Mouse (Mus musculus) spleen, adult 2 months (tissue): ENCODE results near the gene Itpr1.

Source experiments
- CTCF ChIP-seq: fragments of 200-500 bp; IDR thresholded peaks from 2 replicates; pipeline ENCODE4 v1.5.1; 2011; ENCODE audit warnings: mild to moderate bottlenecking, inconsistent platforms; ENCODE audit not compliant: insufficient read depth, insufficient read length, insufficient replicate concordance; ENCODE audit errors: extremely low read depth
- POLR2A ChIP-seq: fragments of 200-500 bp; IDR thresholded peaks from 2 replicates; pipeline ENCODE4 v1.6.1; 2011; ENCODE audit warnings: low read depth, low read length, inconsistent platforms

DNA sequence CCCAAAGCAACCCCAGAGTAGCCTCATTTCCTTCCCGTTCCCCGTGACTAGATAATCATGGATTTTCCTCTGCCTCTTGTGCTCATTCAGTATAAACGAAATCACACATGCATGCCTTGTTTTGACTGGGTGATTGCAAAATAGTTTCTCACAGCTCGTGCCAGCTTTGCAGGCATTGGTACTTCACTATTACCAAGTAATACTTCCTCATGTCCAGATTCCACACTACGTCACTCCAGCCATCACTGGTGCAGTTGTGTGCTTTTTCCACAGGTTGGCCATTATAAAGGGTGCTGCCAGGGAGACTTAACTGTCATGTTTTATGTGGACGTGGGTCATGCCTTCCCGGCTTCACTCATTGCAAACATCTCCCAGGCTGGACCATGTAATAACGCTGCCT lies 191.8 kb downstream of the Itpr1 start:
- TF ChIP-seq POLR2A (no peak), CTCF (no peak)
